Mouse (Mus musculus) heart, postnatal 4 days (tissue): ENCODE data around the gene Kcna3. TPM values are rescaled to one million over a fixed set of nuclear protein-coding genes. Genes with fewer than 3 reads are reported as not detected.

ENCODE experiments used
- DNase-seq: peaks from one replicate; pipeline ENCODE4 v3.0.0; 2021
- total RNA-seq, 2 experiments: library from RNA; stranded (reverse); gene quantifications; 2 replicates each; pipeline ENCODE4 v1.2.3; 2021

The Kcna3 gene
- total RNA-seq, 2 experiments from 2014 or later, result 0.50 to 0.69 TPM

- no peak for DNase-seq
These were observed 29.6 kb downstream of the Kcna3 start for GRCm38 (mm10) chr3:107065510-107066095.

GRCm38 (mm10) chr3:107066165-107066850 lies 30.3 kb downstream of the Kcna3 start:
- no peak for DNase-seq

- no peak for DNase-seq
These were observed 31.3 kb downstream of the Kcna3 start for GRCm38 (mm10) chr3:107067245-107067644.

- DNase-seq, result no peak
These were observed 37.9 kb downstream of the Kcna3 start for GRCm38 (mm10) chr3:107073863-107074262.

- DNase-seq, result no peak
These were observed 39.7 kb downstream of the Kcna3 start for GRCm38 (mm10) chr3:107075705-107076104.

- no peak for DNase-seq
These were observed 40.7 kb downstream of the Kcna3 start for GRCm38 (mm10) chr3:107076658-107077057.

GRCm38 (mm10) chr3:107077101-107077500 lies 41.1 kb downstream of the Kcna3 start:
- DNase-seq, result no peak

- no peak for DNase-seq
These were observed 44.8 kb downstream of the Kcna3 start for GRCm38 (mm10) chr3:107080803-107081202.

GRCm38 (mm10) chr3:107081227-107081626 lies 45.3 kb downstream of the Kcna3 start:
- peak; percentile 22 for DNase-seq

- no peak for DNase-seq
These were observed 48.6 kb downstream of the Kcna3 start for GRCm38 (mm10) chr3:107084586-107084985.

- DNase-seq, result no peak
These were observed 51.4 kb downstream of the Kcna3 start for GRCm38 (mm10) chr3:107087410-107087809.

Other genes starting within 250 kb of the Kcna3 start
- 1 to 10 TPM; 2.4 to 3.0 TPM for gene Cd53, start 246.0 kb upstream of the Kcna3 start, total RNA-seq
- gene Olfr266, start 209.9 kb upstream of the Kcna3 start, total RNA-seq, result not detected
- under 1 TPM; 0.14 to 0.43 TPM for gene Kcna2, start 65.0 kb downstream of the Kcna3 start, total RNA-seq
- not detected for gene Kcna10, start 146.9 kb downstream of the Kcna3 start, total RNA-seq
- gene Cym, start 185.6 kb downstream of the Kcna3 start, total RNA-seq, result not detected
- not detected for gene A630076J17Rik, start 194.4 kb downstream of the Kcna3 start, total RNA-seq
- gene Prok1, start 203.5 kb downstream of the Kcna3 start, total RNA-seq, result under 1 TPM in 1 of 2 experiments, not detected in 1; 0.36 TPM
- gene Lamtor5, start 242.7 kb downstream of the Kcna3 start, total RNA-seq, result 10 to 100 TPM; 69.7 to 70.3 TPM